8 mouse cellular contexts compared by ENCODE assay signal in the genomic region with DNA sequence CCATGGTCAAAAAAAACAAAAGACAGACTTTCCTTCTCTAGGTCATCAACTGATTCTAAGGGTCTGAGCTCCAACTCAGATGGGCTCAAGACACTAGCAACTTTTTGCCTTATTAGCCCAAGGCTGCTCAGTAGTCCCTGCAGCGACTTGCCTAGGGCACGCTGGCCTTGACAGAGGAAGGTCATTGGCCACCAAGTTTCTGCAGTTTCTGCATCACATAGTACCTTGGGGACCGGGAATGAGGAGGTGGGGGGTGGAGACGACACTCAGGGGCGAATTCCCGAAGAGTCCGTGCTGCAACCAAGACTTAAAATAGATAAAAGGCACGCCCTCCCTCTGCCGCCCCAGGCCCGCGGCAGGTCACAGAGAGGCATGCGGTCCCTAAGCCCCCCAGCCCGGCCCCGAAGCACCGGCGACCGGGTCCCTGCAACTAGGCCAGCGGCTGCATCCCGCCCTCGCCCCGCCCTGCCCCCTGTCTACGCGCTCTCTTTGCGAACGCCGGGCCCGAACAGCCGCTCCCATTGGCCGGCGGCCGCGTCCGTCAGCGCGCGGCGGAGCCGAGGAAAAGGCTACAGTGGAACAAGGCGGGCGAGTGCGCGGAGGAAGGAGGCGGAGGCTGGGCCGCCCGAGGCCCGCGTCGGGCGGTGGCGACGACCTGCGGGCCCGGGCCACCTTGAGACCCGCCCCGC. TPM values are rescaled to one million over a fixed set of nuclear protein-coding genes. Genes with fewer than 3 reads are reported as not detected.
DNase-seq lines count a peak whose midpoint lies in the region; ATAC-seq and TF ChIP-seq lines count a peak whose summit lies in the region.

No protein-coding gene starts in this region.

- H3K9me3 ChIP-seq in heart, embryonic 12.5 days (replicated peaks) = no peaks in the 10 kb centered on the region
- H3K9me3 ChIP-seq in kidney, postnatal 0 days (replicated peaks; ENCODE audit: low read length) = no peaks in the 10 kb centered on the region
- no peaks in the 10 kb centered on the region for H3K9me3 ChIP-seq in liver, embryonic 11.5 days (ENCODE audit: control insufficient read depth, low read length)
- no peaks in the 10 kb centered on the region for H3K9me3 ChIP-seq in stomach, embryonic 14.5 days (ENCODE audit: control insufficient read depth, low read depth, low read length)

- 0% methylated on average over 45 of the region's 55 CpGs for WGBS in heart, embryonic 12.5 days
- under 1% methylated on average over 49 of the region's 55 CpGs for WGBS in kidney, postnatal 0 days
- WGBS in liver, embryonic 11.5 days = under 1% methylated on average over 48 of the region's 55 CpGs
- 0% methylated on average over 34 of the region's 55 CpGs for WGBS in stomach, embryonic 14.5 days

- H3K9ac ChIP-seq in heart, embryonic 12.5 days = peak overlapping the region; percentile 97
- H3K9ac ChIP-seq in kidney, postnatal 0 days (ENCODE audit: low read depth, low read length) = peak overlapping the region; percentile 99
- peak overlapping the region; percentile 98 for H3K9ac ChIP-seq in liver, embryonic 11.5 days (ENCODE audit: low read depth, low read length)
- peak overlapping the region; percentile 97 for H3K9ac ChIP-seq in stomach, embryonic 14.5 days (replicated peaks; ENCODE audit: low read depth, low read length)

- no peaks in the 10 kb centered on the region for H3K27me3 ChIP-seq in heart, embryonic 12.5 days (replicated peaks)
- H3K27me3 ChIP-seq in kidney, postnatal 0 days (ENCODE audit: insufficient read depth, low read length) = no peaks in the 10 kb centered on the region
- H3K27me3 ChIP-seq in liver, embryonic 11.5 days (replicated peaks; ENCODE audit: control insufficient read depth, insufficient read depth, low read length) = no peaks in the 10 kb centered on the region
- H3K27me3 ChIP-seq in stomach, embryonic 14.5 days (ENCODE audit: control insufficient read depth, insufficient read depth, low read length) = no peaks in the 10 kb centered on the region

- peak overlapping the region; percentile 69 for H3K4me2 ChIP-seq in heart, embryonic 12.5 days
- peak overlapping the region; percentile 87 for H3K4me2 ChIP-seq in kidney, postnatal 0 days (ENCODE audit: low read length)
- peak overlapping the region; percentile 92 for H3K4me2 ChIP-seq in liver, embryonic 11.5 days
- H3K4me2 ChIP-seq in stomach, embryonic 14.5 days (replicated peaks; ENCODE audit: low read depth, low read length) = peak overlapping the region; percentile 59

- peak; percentile 92 to 94 for DNase-seq in B cell, adult 2 months
- DNase-seq in brain, adult 2 months (ENCODE audit: low read depth, low spot score) = peak; percentile 97
- peak; percentile 95 for DNase-seq in kidney, postnatal 0 days (ENCODE audit: low spot score)
- DNase-seq in liver, embryonic 11.5 days (ENCODE audit: low spot score) = peak; percentile 87
- peak; percentile 95 for DNase-seq in naive thymus-derived CD4-positive, alpha-beta T cell, adult 2 months (ENCODE audit: low read depth)

- H3K4me1 ChIP-seq in heart, embryonic 12.5 days (replicated peaks) = peaks cover 62% of the 10 kb centered on the region
- peaks cover 30% of the 10 kb centered on the region for H3K4me1 ChIP-seq in kidney, postnatal 0 days (replicated peaks; ENCODE audit: insufficient read depth, low read length)
- peaks cover 33% of the 10 kb centered on the region for H3K4me1 ChIP-seq in liver, embryonic 11.5 days (replicated peaks; ENCODE audit: control insufficient read depth, insufficient read depth, low read length)
- peaks cover 33% of the 10 kb centered on the region for H3K4me1 ChIP-seq in stomach, embryonic 14.5 days (ENCODE audit: control insufficient read depth, insufficient read depth, low read length)

- peak overlapping the region; percentile 98 for H3K27ac ChIP-seq in heart, embryonic 12.5 days (ENCODE audit: poor library complexity, severe bottlenecking)
- H3K27ac ChIP-seq in kidney, postnatal 0 days = peak overlapping the region; percentile 99
- peak overlapping the region; percentile 93 for H3K27ac ChIP-seq in liver, embryonic 11.5 days (ENCODE audit: low read depth, low read length)
- peak overlapping the region; percentile 95 for H3K27ac ChIP-seq in stomach, embryonic 14.5 days (ENCODE audit: low read length)

- no peaks in the 10 kb centered on the region; the same call in 1 of the 2 replicates for H3K36me3 ChIP-seq in heart, embryonic 12.5 days
- H3K36me3 ChIP-seq in kidney, postnatal 0 days (ENCODE audit: insufficient read depth, low read length) = no peaks in the 10 kb centered on the region
- no peaks in the 10 kb centered on the region for H3K36me3 ChIP-seq in liver, embryonic 11.5 days (ENCODE audit: control insufficient read depth, insufficient read depth, low read length)
- H3K36me3 ChIP-seq in stomach, embryonic 14.5 days (ENCODE audit: control insufficient read depth, insufficient read depth, low read length) = peaks cover 6% of the 10 kb centered on the region; the same call in 1 of the 2 replicates

- peak overlapping the region; percentile 98 for H3K4me3 ChIP-seq in heart, embryonic 12.5 days
- H3K4me3 ChIP-seq in kidney, postnatal 0 days (replicated peaks; ENCODE audit: low read depth, low read length) = peak overlapping the region; percentile 88
- H3K4me3 ChIP-seq in liver, embryonic 11.5 days (ENCODE audit: low read depth, low read length) = peak overlapping the region; percentile 92
- peak overlapping the region; percentile 73 for H3K4me3 ChIP-seq in stomach, embryonic 14.5 days (ENCODE audit: low read depth, low read length)

- peak; percentile 34; the same call in 1 of the 2 replicates for TF ChIP-seq CTCF in kidney, postnatal 0 days (IDR thresholded peaks at IDR 0.05; ENCODE audit: low read depth)

- 0 out of 2 replicates have a peak, but pooled peaks have one; percentile 66 for ATAC-seq in erythroblast, adult 5-6 weeks (replicated peaks; ENCODE audit: low FRiP score, poor library complexity, severe bottlenecking)
- ATAC-seq in heart, embryonic 12.5 days (ENCODE audit: insufficient number of reproducible peaks, low FRiP score) = peak; percentile 93
- ATAC-seq in kidney, postnatal 0 days (replicated peaks; ENCODE audit: low FRiP score, low read depth) = peak; percentile 95
- peak; percentile 96 for ATAC-seq in liver, embryonic 11.5 days (replicated peaks; ENCODE audit: low FRiP score)
- peak; percentile 94 for ATAC-seq in stomach, embryonic 14.5 days (ENCODE audit: insufficient number of reproducible peaks, insufficient read depth, low FRiP score, low read depth)

RNA-seq across cellular contexts. Expression of a gene that starts 0.7 kb away (rescaled TPM):
- total RNA-seq in erythroblast, adult 5-6 weeks (2015; ENCODE audit: low replicate concordance) = 0.19 and 0.63 TPM in 2 replicates
- total RNA-seq in erythroblast, adult 5-6 weeks (2017; ENCODE audit: low replicate concordance) = 0.77 and 0.98 TPM in 2 replicates
- polyA plus RNA-seq in heart, embryonic 12.5 days (2016; fragmentation: Nextera tagmentation; extraction: Ambion mirVana) = 5.6 and 5.8 TPM in 2 replicates
- polyA plus RNA-seq in kidney, postnatal 0 days (2015; fragmentation: Nextera tagmentation; extraction: Ambion mirVana) = 3.7 and 4.9 TPM in 2 replicates
- 5.0 and 6.4 TPM in 2 replicates for polyA plus RNA-seq in liver, embryonic 11.5 days (2014; fragmentation: Nextera tagmentation; extraction: Ambion mirVana)
- 7.6 and 8.0 TPM in 2 replicates for polyA plus RNA-seq in stomach, embryonic 14.5 days (2014; fragmentation: Nextera tagmentation; extraction: Ambion mirVana)

Comparison
In these comparisons a context has a peak if more than half of its experiments do, and no peak if none do; other contexts are left out.
1. Peak in every context shown above with its lines: DNase-seq, ATAC-seq, H3K4me3 ChIP-seq and H3K27ac ChIP-seq.